Mouse (Mus musculus): ENCODE measurements around the gene Magohb.

Magohb gene

DNA sequence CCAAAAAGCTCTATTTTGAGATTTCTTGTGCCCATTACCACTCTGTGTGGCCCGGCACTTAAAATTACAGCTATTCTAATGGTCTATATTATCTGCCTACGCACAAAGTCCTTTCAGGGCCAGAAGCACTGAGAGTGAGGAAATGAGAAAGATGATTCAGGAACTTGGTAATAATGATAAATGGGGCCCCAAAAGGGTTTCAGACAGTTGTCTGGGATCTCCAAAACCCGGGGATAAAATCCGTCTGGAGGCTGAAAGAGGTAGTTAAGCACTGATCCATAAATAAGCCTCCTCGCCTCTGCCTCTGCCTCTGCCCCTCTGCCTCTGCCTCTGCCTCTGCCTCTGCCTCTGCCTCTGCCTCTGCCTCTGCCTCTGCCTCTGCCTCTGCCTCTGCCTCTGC lies 28.9 kb downstream of the Magohb start:
- intact Hi-C loops (cut with DNase I) = no loop called here

DNA sequence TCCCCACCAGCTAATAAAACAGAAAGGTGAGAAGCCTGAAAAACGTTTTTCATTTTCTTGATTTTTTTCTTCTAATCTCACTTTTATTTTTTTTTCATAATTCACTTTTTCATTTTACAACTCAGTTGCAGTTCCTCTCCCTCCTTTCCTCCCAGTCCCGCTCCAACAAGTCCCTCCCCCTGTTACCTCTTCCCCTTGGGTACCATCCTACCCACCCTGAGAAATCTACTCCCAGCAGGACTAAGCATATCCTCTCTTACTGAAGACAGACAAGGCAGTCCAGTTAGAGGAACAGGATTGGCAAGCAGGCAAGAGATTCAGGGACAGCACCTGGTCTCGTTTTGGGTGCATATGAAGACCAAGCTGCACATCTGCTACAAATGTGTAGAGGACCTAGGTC lies 30.3 kb downstream of the Magohb start:
- intact Hi-C loops (cut with DNase I) = no loop called here

DNA sequence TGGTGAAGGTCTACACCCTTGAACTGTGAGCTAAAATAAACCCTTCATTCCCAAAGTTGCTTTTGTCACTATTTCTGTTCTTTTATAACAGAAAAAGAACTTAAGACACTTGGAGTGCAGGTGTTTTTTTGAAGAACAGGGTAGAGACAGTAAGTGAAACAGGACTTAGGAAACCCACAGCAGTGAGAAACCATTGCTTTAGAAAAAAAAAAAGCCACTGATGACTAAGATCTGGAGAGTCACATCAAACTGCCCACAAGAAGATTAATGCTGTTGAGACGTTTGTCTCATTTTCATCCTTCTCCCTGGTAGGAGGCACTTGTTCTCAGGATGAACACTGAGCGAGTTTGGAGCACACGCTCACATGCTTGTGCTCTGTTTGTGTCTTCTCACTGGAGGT lies 31.0 kb downstream of the Magohb start:
- intact Hi-C loops (cut with DNase I) = no loop called here

DNA sequence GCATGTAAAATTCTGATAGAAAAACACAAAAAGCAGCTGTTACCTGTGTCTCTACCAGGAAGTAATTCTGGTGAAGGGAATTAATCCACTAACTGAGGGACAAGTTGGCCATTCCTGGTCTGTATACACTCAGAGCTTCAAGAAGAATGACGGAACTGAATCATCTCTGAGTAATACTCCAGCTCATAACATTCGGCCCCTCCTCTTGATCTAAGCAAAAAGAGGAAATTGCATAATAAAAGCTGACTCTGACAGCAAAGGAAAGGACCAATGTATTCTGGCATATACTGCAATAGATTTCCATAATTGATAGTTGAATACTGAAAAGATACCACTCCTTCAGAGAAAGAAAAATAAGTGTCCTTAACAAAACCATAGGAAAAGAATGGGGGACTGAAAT lies 45.8 kb downstream of the Magohb start, which contains the start of gene Klra2:
TSS of gene Klra2 (minus strand) at position 157 of the 400 bp plus-strand sequence.
- intact Hi-C loops (cut with DNase I) = loop anchor here (1.0 kb wide), 1 partner anchor 22 kb away; no protein-coding TSS in a partner anchor

DNA sequence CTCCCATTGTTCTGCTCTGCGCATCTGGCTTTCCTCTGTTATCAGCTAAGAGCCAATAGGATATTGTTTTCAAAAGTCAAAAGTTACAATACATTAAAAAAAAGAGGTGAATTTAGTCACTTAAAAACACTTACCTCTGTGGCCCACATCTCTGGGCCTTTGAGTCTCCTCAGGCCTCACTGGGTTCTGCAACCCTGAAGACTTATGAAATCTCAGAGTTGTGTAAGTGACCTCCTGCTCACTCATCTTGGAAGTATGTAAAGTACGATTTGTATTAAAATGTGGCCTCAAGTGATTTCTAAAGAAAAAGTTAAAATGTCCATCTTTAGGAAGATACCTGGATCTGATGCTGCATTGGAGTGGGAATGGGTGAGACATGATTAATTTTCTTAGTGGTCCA lies 48.0 kb downstream of the Magohb start:
- intact Hi-C loops (cut with DNase I) = no loop called here
